Mouse (Mus musculus) liver, adult (tissue): ENCODE results near the gene Smarcd3.
A peak's percentile ranks its signal among the peaks of the same experiment; 100 is the strongest.

ENCODE experiments used
- GATA4 ChIP-seq: IDR thresholded peaks from 2 replicates; pipeline ENCODE4 v1.6.1; 2014; ENCODE audit warnings: mild to moderate bottlenecking, low read length; ENCODE audit not compliant: insufficient replicate concordance

The Smarcd3 gene

DNA sequence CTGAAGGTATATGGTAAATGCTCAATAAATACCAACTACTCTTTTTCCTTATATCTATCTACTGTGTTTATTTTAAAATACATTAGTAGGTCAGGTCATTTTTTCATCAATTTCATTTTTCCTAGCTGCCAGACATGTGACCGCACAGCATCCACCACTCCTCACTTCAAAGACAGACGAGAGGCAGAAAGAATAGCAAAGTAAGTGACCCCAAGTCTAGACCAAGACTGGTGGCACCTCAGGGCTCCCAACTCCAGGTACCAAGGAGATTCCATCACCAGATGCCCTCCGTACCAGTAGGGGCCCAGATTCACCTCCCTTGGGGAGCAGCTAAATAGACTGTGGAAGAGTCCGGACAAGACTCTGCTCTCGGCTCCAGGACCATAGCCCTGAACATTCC, 29.9 kb downstream of the Smarcd3 start:
- no peak for TF ChIP-seq GATA4

DNA sequence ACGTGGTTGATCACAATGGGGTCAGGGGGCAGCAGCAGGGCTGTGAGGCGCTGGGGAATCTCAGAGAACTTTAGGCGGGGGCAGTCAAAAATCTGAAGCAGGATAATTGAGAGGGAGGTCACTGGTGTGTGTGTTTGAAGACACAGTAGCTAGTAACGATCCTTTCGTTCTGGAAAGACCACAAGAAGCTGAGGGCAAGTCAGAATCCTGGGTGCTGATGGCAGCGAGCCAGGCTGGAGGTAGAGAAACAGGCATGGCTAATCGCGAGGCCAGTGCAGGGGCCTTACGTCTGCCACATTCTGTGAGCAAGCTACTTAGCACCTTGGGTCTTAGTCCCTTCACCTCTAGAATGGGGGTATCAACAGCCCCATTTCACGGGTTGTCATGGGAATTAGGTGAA, 30.3 kb downstream of the Smarcd3 start:
- TF ChIP-seq GATA4 = no peak

DNA sequence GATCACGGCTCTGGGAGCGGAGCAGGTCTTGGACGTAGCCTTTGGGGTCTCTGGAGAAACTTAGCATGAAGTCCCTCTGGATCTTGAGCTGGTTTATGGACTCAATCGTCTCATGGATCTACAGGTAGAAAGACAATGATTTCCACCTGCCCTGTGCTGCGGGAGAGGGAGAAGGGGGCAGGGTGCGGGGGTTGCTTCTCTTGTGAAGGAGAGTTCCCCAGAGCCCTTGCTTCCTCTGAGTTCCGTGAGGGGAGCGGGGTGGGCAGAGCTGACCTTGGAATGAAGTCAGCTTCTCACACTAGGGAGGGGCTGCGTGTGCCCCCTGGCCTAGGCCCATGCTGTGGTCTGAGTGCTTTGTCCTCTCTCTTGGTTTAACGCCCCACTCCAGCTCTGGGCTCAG, 31.0 kb downstream of the Smarcd3 start:
- no peak for TF ChIP-seq GATA4

DNA sequence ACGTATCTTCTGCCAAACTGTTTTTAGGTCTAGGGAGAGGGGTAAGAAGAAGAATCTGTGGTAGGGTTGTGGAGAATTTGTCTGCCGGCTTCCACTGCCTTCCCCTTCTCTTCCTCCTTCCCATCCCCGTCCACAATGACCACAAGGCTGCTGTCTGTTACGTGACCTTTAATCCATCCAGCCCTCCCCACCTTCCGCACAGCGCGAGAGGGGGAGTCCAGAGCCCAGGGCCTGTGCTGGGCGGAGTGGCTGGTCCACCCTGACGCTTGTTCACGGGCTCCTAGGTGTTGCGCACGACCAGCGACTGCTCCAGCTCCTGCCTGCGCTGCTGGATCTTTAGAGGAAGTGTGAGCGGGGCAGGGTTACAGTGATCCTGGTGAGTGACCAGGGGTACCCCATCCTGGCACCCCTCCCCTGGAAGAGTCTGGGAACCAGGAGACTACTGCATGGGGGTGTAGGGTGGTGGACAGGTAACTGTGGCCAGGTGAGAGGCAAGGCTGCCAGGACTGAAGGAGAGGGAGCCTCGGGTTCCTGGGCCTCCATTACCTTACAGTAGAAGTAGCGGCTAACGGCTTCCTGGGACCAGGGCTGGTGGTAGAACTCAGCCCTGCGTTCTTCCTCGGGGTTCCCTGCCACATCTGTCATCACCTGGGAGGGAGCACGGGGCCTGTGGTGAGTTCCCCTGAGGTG, 31.6 kb downstream of the Smarcd3 start:
- TF ChIP-seq GATA4 = no peak

DNA sequence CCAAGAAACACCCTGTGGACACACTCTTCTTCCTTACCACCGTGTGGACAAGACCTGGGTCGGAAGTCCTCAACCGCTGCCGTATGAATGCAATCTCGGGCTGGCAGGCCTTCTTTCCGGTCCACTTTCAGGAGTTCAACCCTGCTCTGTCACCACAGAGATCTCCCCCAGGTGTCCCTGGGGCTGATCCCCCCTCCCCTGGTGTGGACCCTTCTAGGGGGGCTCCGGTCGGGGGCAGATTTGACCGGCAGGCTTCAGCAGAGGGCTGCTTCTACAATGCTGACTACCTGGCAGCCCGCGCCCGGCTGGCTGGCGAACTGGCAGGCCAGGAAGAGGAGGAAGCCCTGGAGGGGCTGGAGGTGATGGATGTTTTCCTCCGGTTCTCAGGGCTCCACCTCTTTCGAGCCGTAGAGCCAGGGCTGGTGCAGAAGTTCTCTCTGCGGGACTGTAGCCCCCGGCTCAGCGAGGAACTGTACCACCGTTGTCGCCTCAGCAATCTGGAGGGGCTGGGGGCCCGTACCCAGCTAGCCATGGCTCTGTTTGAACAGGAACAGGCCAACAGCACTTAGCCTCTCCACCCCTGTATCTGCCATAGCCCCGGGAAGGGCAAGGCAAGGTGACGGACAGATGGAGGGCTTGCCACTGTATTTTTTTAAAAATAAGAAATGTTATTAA, 32.3 kb downstream of the Smarcd3 start:
- TF ChIP-seq GATA4 = no peak

DNA sequence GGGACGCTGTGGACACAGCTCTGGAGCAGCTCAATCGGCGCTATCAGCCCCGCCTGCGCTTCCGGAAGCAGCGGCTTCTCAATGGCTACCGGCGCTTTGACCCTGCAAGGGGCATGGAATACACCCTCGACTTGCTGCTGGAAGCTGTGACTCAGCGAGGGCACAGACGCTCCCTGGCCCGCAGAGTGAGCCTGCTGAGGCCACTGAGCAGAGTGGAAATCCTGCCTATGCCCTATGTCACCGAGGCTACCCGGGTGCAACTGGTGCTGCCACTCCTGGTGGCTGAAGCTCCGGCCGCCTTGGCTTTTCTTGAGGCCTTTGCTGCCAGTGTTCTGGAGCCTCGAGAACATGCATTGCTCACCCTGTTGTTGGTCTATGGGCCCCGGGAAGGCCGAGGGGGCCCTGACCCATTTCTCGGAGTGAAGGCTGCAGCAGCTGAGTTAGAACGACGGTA, 32.9 kb downstream of the Smarcd3 start:
- TF ChIP-seq GATA4 = peak; percentile 36; the same call in 1 of the 2 replicates

DNA sequence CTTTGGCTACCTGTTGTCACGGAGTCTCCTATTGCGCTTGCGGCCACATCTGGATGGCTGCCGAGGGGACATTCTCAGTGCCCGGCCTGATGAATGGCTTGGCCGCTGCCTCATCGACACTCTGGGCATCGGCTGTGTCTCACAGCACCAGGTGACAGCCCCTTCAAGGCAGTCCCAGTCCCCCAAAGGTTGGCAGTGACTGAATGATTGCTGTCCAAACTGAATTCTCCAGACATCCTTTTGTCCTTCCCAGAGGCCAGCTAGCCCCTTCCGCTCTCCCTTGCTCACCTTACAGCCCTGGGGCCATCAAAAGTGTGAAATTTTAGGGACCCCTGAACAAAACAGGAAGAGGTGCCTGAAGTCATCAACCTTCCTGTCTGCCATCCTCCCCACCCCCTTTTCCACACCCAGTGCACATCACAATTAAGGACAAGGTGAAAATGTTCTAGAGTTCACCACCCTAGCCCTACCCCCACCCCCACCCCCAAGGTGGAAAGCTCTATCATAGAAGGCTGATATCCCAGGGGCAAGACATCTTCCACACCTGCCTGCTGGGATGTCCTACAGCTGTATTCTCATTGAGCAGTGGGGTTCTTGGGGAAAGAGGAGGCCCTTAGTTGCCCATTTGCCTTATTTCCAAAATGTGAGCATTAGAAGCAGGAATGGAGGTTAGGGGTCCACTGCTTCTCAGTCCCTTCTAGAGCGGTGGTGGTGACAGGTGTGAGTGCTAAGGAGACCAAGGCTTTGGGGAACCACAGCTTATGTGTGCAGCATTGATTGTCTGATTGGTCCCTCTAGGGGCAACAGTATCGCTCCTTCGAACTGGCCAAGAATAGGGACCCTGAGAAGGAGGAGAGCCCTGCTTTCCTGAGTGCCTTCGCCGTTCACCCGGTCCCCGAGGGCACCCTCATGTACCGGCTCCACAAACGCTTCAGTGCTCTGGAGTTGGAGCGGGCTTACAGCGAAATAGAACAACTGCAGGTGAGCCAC, 34.4 kb downstream of the Smarcd3 start:
- no peak for TF ChIP-seq GATA4

DNA sequence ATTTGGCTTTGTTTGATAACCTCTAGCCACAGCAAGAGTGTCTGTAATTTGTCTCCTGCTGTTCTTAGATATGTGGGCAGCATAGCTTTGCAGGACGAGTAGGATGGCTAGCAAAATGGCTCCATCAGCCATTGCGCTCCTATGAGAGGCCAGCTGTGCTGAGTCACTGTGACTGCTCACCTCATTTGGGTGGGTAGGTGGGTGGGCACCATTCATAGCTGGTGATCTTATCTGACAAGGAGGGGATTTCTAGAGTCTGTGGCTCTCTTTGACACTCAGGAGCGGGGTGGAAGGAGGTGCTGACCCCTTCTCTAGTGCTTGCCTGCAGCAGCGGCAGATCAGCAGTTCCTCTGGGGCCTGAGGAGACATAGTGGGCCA, 37.0 kb downstream of the Smarcd3 start:
- TF ChIP-seq GATA4 = no peak

DNA sequence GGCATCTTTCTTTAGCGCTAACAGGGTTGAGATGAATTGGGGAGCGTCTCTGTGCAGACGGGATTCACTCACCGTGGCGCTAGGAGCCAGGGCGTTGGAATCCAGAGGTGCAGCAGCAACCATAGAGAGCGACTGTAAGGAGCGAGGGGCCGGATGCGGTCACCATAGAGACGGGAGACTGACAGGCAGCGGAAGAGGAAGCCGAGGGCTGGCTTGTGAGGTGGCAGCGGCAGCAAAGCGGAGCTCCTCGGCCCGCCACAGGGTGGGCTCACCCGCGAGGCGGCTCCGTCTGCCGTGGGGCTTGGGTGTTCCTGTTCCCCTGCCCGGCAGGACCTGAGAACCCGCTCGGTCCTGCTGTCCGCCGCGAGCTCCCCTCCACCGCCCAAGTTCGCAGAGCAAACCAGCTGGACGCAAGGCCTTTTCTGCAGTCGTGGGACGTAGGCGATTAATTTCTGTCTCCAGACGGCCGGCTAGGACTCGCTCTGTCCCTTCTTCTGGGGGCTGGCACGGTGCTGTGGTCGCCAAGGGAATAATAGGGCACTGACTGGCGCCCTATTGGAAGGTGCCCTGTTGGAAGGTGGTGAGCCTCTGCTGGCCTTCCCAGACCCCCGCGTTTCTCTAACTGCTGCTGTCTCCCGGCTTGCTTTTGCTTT, 37.5 kb downstream of the Smarcd3 start, which contains the start of gene Chpf2:
Chpf2 (plus strand) TSS at position 195 of the 653 bp plus-strand sequence.
- TF ChIP-seq GATA4 = no peak

DNA sequence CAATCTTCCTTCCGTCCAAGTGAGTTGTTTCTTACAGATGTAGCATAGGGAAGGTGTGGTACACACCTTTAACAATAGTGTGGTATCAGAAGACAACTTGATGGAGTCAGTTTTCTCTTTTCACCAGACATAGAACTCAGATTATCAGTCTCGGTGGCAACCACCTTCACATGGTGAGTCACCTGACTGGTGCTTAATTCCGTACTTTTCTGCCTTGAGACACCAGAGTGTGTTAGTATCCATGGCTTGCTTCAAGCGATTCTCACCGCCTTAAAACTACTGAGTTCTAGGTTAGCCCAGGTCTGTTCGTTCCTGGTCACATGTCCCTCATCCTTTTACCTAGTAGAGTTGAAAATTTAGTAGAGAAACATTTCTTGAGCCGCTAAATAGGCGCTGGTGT, 38.1 kb downstream of the Smarcd3 start:
- TF ChIP-seq GATA4 = no peak

DNA sequence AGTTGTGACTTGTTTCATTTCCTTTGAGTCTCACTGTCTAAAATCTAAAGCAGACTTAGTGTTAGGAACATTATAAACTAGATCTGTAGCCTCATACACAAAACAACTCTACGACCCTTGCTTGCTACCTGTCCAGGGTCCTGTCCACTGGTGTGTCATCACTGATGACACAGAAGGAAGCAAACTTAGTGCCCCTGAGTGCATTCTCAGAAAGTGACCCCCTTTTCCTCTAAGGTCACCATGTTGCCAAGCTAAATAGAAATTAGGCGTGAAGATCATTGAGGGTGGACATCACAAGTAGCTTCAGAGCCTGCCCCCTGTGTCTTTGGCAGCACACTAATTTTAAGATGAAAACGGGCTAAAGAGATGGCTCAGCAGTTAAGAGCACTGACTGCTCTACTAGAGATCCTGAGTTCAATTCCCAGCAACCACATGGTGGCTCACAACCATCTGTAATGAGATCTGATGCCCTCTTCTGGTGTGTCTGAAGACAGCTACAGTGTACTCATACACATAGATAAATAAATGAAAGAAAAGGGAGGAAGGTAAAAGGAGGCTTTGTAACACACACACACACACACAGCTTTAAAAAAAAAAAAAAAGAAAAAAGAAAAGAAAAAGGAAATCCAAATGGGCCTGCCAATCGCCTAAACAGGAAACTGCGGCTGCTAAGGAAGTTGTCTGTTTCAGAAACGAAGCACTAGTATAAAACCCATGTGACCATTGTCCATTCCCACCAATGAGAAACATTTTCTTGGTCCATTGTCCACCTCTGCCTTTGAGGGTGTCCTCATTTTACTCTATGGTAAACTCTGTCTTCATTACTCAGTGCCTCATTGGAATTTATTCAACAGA, 45.9 kb downstream of the Smarcd3 start:
- no peak for TF ChIP-seq GATA4

DNA sequence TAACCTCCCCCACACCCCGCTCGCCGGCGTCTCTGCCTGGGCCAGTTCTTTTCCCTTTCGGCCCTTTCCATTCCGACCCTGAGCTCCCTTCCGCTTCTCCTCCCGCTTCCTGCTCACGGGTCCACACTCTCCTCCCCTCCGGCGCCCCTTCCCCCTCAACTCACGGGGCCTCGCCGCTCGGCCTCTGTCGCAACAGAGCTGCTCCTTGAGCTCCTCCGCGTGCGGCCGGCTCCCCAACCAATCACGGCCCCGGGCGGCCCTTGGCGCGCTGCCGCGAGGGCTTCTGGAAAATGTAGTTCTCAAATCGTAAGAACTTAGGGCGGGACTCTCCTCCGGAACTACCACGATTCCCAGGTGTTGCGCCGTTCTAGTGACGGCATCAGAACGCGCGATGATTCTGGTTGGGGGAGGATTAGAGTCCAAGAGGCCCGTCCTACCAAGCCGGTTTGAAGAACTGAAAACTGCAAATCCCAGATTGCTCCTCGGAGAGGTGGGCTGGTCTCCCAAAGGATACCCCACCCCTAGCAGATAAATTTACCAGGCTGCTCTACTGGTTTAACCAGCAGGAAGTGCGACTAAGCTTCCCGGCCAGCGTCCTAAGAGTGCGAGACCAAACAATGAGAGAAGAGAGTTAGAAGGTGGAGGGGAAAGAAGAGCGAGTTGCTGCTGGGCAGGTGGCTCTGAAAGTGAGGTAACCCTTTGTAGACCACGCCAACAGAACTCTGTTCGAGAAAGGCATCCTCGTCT, 46.9 kb downstream of the Smarcd3 start, which contains the start of gene Abcf2:
Abcf2 (minus strand) TSS at position 285 of the 747 bp plus-strand sequence.
- TF ChIP-seq GATA4 = peak; percentile 56; the same call in 1 of the 2 replicates

DNA sequence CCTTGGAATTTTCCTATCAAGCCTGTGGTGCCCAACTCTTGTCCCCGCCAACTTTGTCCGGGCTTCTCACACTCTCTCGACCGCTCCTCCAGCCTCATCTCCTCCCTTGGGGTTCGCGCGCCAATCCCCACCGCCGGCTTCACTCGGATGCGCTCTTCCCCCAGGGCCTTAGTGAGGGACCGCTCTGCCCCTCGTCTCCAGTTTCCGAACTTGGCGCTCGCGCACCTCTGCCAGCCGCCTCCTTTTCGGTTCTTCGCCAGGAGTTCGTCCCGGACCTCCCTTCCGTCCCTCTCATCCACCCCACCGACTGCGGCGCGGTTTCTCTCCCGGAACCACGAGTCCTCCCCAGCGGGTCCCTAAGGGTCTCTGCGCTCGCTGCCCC, 47.4 kb downstream of the Smarcd3 start:
- TF ChIP-seq GATA4 = no peak

DNA sequence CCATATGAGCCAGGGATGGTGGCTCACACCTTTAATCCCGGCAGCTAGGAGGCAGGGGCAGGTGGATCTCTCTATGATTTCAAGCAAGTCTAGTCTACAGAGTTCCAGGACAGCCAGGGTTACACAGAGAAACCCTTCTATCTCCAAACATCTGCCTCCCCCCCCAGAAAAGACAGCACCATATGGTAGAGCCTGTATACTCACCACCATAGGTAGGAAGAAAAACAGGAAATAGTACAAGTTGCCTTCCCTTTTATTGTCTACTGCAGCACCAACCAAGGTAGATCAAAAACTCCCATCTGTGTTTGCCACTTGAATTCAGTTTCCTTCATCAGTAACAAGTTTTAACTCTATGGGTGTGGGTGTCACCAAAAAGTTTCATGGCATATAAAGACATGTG, 48.3 kb downstream of the Smarcd3 start:
- TF ChIP-seq GATA4 = no peak

DNA sequence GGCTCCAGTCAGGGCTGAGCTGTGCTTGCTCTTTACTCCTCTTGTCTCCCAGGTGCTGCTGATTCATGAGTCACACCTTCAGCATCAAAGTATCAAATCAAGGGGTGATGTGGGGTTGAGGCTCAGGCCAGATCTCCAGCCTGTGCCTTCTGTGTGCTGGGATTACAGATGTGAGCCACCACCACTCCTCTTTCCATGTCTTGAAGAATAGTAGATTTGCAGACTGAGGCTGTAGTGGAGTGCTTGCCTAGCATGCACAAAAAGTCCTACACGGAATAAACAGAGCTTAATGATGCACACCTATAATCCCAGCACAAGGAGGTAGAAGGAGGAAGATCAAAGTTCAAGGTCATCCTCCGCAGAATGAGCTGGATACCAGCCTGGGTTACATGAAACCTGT, 67.5 kb downstream of the Smarcd3 start, which contains the start of gene 4931409K22Rik:
4931409K22Rik (minus strand) TSS at position 101 of the 400 bp plus-strand sequence.
- TF ChIP-seq GATA4 = no peak
